Mouse (Mus musculus): ENCODE measurements around the gene Foxj3.

DNA sequence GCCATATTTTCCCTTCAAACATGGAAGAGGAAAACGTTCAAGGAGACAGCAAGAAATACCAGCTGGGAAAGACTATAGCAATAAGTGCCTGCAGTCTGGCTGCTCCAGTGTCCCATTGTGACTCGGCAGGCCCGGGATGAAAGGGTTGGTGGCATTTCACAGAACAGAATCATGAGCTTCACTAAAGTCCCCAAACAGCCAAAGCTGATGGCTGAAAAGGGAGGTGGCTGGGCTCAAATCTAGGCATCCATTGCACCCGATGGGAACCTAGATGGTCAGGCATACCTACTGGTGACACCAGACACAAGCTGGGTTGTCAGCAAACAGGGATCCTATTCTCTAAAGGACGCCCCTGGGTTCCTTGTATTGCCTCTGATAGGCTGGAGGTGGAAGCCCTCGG is 101.1 kb downstream of the Foxj3 start:
- no peak for TF ChIP-seq CTCF (IDR thresholded peaks at IDR 0.05; ENCODE audit: low read depth, low read length)
- no peak for TF ChIP-seq POLR2A (IDR thresholded peaks at IDR 0.05; ENCODE audit: insufficient read depth, low read length)
- no peak for TF ChIP-seq EP300 (IDR thresholded peaks at IDR 0.05; ENCODE audit: insufficient read depth, low read depth, low read length)
